Mouse (Mus musculus): ENCODE measurements at regions not wholly inside any gene's neighbourhood (a gene's known extent, or its start where the extent isn't known, plus 50 kb on each side); places are given as distances from the start of the nearest gene placed in this dataset.

GRCm38 (mm10) chr10:17076186-17076585, 646.8 kb upstream of the Cited2 start:
- H3K27ac ChIP-seq (ENCODE audit: low read length): no peak overlapping the region
- H3K27me3 ChIP-seq (ENCODE audit: control insufficient read depth, insufficient read depth, low read length): no peaks in the 10 kb centered on the region
- no peak overlapping the region for H3K4me2 ChIP-seq (ENCODE audit: low read depth, low read length)
- H3K9me3 ChIP-seq (replicated peaks; ENCODE audit: control insufficient read depth, low read length): no peaks in the 10 kb centered on the region
- no peak overlapping the region for H3K9ac ChIP-seq (ENCODE audit: low read length)
- H3K4me1 ChIP-seq (ENCODE audit: control insufficient read depth, insufficient read depth, low read length): peaks cover 3% of the 10 kb centered on the region; the same call in 1 of the 2 replicates
- whole genome bisulfite sequencing: 43% methylated on average over 4 of the region's 4 CpGs
- ATAC-seq (ENCODE audit: insufficient read depth, low FRiP score): no peak
- no peak overlapping the region for H3K4me3 ChIP-seq (replicated peaks; ENCODE audit: low read length)
- H3K36me3 ChIP-seq (ENCODE audit: control insufficient read depth, insufficient read depth, low read length): no peaks in the 10 kb centered on the region

GRCm38 (mm10) chr10:17077580-17077979, 645.4 kb upstream of the Cited2 start:
- Histone ChIP-seq H3K4me1 (ENCODE audit: control insufficient read depth, insufficient read depth, low read length) (peaks cover 3% of the 10 kb centered on the region; the same call in 1 of the 2 replicates), H3K27ac (ENCODE audit: low read length) (no peak overlapping the region), H3K4me3 (replicated peaks; ENCODE audit: low read length) (no peak overlapping the region), H3K36me3 (ENCODE audit: control insufficient read depth, insufficient read depth, low read length) (no peaks in the 10 kb centered on the region), H3K4me2 (ENCODE audit: low read depth, low read length) (no peak overlapping the region), H3K9ac (ENCODE audit: low read length) (no peak overlapping the region), H3K27me3 (ENCODE audit: control insufficient read depth, insufficient read depth, low read length) (no peaks in the 10 kb centered on the region), H3K9me3 (replicated peaks; ENCODE audit: control insufficient read depth, low read length) (no peaks in the 10 kb centered on the region)
- ATAC-seq (ENCODE audit: insufficient read depth, low FRiP score): no peak
- 87% methylated on average over 2 of the region's 2 CpGs for WGBS

GRCm38 (mm10) chr10:17080818-17081217, 642.2 kb upstream of the Cited2 start:
- H3K27me3 ChIP-seq (ENCODE audit: control insufficient read depth, insufficient read depth, low read length): no peaks in the 10 kb centered on the region
- ATAC-seq (ENCODE audit: insufficient read depth, low FRiP score): no peak
- no peak overlapping the region for H3K9ac ChIP-seq (ENCODE audit: low read length)
- H3K4me1 ChIP-seq (ENCODE audit: control insufficient read depth, insufficient read depth, low read length): no peaks in the 10 kb centered on the region
- H3K4me3 ChIP-seq (replicated peaks; ENCODE audit: low read length): no peak overlapping the region
- no peak overlapping the region for H3K4me2 ChIP-seq (ENCODE audit: low read depth, low read length)
- no peak overlapping the region for H3K27ac ChIP-seq (ENCODE audit: low read length)
- WGBS: 57% methylated on average over 5 of the region's 5 CpGs
- H3K36me3 ChIP-seq (ENCODE audit: control insufficient read depth, insufficient read depth, low read length): no peaks in the 10 kb centered on the region
- H3K9me3 ChIP-seq (replicated peaks; ENCODE audit: control insufficient read depth, low read length): no peaks in the 10 kb centered on the region

GRCm38 (mm10) chr10:17082926-17083325, 640.1 kb upstream of the Cited2 start:
- WGBS: 86% methylated on average over 4 of the region's 4 CpGs
- Histone ChIP-seq H3K36me3 (ENCODE audit: control insufficient read depth, insufficient read depth, low read length) (no peaks in the 10 kb centered on the region), H3K4me1 (ENCODE audit: control insufficient read depth, insufficient read depth, low read length) (no peaks in the 10 kb centered on the region), H3K27me3 (ENCODE audit: control insufficient read depth, insufficient read depth, low read length) (no peaks in the 10 kb centered on the region), H3K9me3 (replicated peaks; ENCODE audit: control insufficient read depth, low read length) (no peaks in the 10 kb centered on the region), H3K4me2 (ENCODE audit: low read depth, low read length) (no peak overlapping the region), H3K27ac (ENCODE audit: low read length) (no peak overlapping the region), H3K9ac (ENCODE audit: low read length) (no peak overlapping the region), H3K4me3 (replicated peaks; ENCODE audit: low read length) (no peak overlapping the region)
- no peak for ATAC-seq (ENCODE audit: insufficient read depth, low FRiP score)

GRCm38 (mm10) chr10:17102065-17102464, 621.0 kb upstream of the Cited2 start:
- Histone ChIP-seq H3K4me1 (ENCODE audit: control insufficient read depth, insufficient read depth, low read length) (no peaks in the 10 kb centered on the region), H3K4me3 (replicated peaks; ENCODE audit: low read length) (no peak overlapping the region), H3K36me3 (ENCODE audit: control insufficient read depth, insufficient read depth, low read length) (no peaks in the 10 kb centered on the region), H3K9ac (ENCODE audit: low read length) (no peak overlapping the region), H3K27ac (ENCODE audit: low read length) (no peak overlapping the region), H3K9me3 (replicated peaks; ENCODE audit: control insufficient read depth, low read length) (no peaks in the 10 kb centered on the region), H3K4me2 (ENCODE audit: low read depth, low read length) (no peak overlapping the region), H3K27me3 (ENCODE audit: control insufficient read depth, insufficient read depth, low read length) (no peaks in the 10 kb centered on the region)
- no peak for ATAC-seq (ENCODE audit: insufficient read depth, low FRiP score)
- WGBS: 6% methylated on average over 1 of the region's 1 CpGs

- no peaks in the 10 kb centered on the region for H3K36me3 ChIP-seq (ENCODE audit: control insufficient read depth, insufficient read depth, low read length)
- WGBS: 55% methylated on average over 2 of the region's 2 CpGs
- H3K9ac ChIP-seq (ENCODE audit: low read length): no peak overlapping the region
- H3K4me3 ChIP-seq (replicated peaks; ENCODE audit: low read length): no peak overlapping the region
- ATAC-seq (ENCODE audit: insufficient read depth, low FRiP score): no peak
- H3K4me2 ChIP-seq (ENCODE audit: low read depth, low read length): no peak overlapping the region
- H3K27ac ChIP-seq (ENCODE audit: low read length): no peak overlapping the region
- H3K4me1 ChIP-seq (ENCODE audit: control insufficient read depth, insufficient read depth, low read length): no peaks in the 10 kb centered on the region
- no peaks in the 10 kb centered on the region for H3K27me3 ChIP-seq (ENCODE audit: control insufficient read depth, insufficient read depth, low read length)
- H3K9me3 ChIP-seq (replicated peaks; ENCODE audit: control insufficient read depth, low read length): no peaks in the 10 kb centered on the region
Measured at GRCm38 (mm10) chr10:17103416-17103815, 619.6 kb upstream of the Cited2 start.

- Histone ChIP-seq H3K9ac (ENCODE audit: low read length) (no peak overlapping the region), H3K27me3 (ENCODE audit: control insufficient read depth, insufficient read depth, low read length) (no peaks in the 10 kb centered on the region), H3K4me1 (ENCODE audit: control insufficient read depth, insufficient read depth, low read length) (no peaks in the 10 kb centered on the region), H3K9me3 (replicated peaks; ENCODE audit: control insufficient read depth, low read length) (no peaks in the 10 kb centered on the region), H3K27ac (ENCODE audit: low read length) (no peak overlapping the region), H3K4me2 (ENCODE audit: low read depth, low read length) (no peak overlapping the region), H3K36me3 (ENCODE audit: control insufficient read depth, insufficient read depth, low read length) (no peaks in the 10 kb centered on the region), H3K4me3 (replicated peaks; ENCODE audit: low read length) (no peak overlapping the region)
- WGBS: 94% methylated on average over 1 of the region's 1 CpGs
- ATAC-seq (ENCODE audit: insufficient read depth, low FRiP score): no peak
Measured at GRCm38 (mm10) chr10:17106831-17107230, 616.2 kb upstream of the Cited2 start.

- Histone ChIP-seq H3K9me3 (replicated peaks; ENCODE audit: control insufficient read depth, low read length) (no peaks in the 10 kb centered on the region), H3K4me3 (replicated peaks; ENCODE audit: low read length) (no peak overlapping the region), H3K4me2 (ENCODE audit: low read depth, low read length) (no peak overlapping the region), H3K9ac (ENCODE audit: low read length) (no peak overlapping the region), H3K4me1 (ENCODE audit: control insufficient read depth, insufficient read depth, low read length) (no peaks in the 10 kb centered on the region), H3K27ac (ENCODE audit: low read length) (no peak overlapping the region), H3K27me3 (ENCODE audit: control insufficient read depth, insufficient read depth, low read length) (no peaks in the 10 kb centered on the region), H3K36me3 (ENCODE audit: control insufficient read depth, insufficient read depth, low read length) (no peaks in the 10 kb centered on the region)
- ATAC-seq (ENCODE audit: insufficient read depth, low FRiP score): no peak
- WGBS: 81% methylated on average over 2 of the region's 2 CpGs
Measured at GRCm38 (mm10) chr10:17111071-17111470, 611.9 kb upstream of the Cited2 start.

- H3K36me3 ChIP-seq (ENCODE audit: control insufficient read depth, insufficient read depth, low read length): no peaks in the 10 kb centered on the region
- H3K4me3 ChIP-seq (replicated peaks; ENCODE audit: low read length): no peak overlapping the region
- H3K9ac ChIP-seq (ENCODE audit: low read length): no peak overlapping the region
- no peaks in the 10 kb centered on the region for H3K27me3 ChIP-seq (ENCODE audit: control insufficient read depth, insufficient read depth, low read length)
- 92% methylated on average over 4 of the region's 4 CpGs for WGBS
- H3K4me2 ChIP-seq (ENCODE audit: low read depth, low read length): no peak overlapping the region
- no peaks in the 10 kb centered on the region for H3K4me1 ChIP-seq (ENCODE audit: control insufficient read depth, insufficient read depth, low read length)
- H3K27ac ChIP-seq (ENCODE audit: low read length): no peak overlapping the region
- H3K9me3 ChIP-seq (replicated peaks; ENCODE audit: control insufficient read depth, low read length): no peaks in the 10 kb centered on the region
- ATAC-seq (ENCODE audit: insufficient read depth, low FRiP score): no peak
Measured at GRCm38 (mm10) chr10:17114805-17115204, 608.2 kb upstream of the Cited2 start.

Measured in stomach, embryonic 16.5 days (tissue).